Mouse (Mus musculus): ENCODE measurements around the gene H2al2a.

DNA sequence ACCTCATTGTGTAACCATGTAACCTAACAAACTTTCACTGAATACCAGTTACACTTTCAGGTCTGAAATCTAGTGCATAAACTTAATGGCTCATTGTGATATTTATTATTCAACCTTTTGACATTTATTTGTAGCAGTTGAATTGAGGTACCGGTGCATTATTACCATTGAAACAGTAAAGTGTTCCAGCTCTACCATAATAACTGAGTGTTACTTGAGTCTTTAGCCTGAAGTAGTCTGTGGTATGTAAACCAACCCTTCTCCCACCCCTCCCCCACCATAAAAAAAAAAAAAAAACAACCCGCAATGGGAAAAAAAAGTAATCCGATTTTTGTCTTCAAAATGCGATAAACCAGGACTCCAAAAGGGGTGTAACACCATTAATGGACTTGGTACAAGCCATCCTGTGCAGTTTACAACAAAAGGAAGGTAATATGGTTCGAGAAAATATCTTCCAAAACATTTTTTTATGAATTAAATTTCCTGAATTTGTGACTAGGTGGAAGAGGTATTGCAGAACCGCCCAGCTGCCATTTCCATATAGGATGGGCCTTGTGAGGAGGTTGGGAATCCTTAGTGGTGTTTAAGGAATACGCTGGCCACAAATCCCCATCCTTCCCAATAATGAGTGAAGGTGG is 48.5 kb upstream of the H2al2a start:
- TF ChIP-seq EP300 (IDR thresholded peaks at IDR 0.05; ENCODE audit: low read depth) (no peak), CTCF (IDR thresholded peaks at IDR 0.05; ENCODE audit: low read depth) (no peak)
